Mouse (Mus musculus) granulocyte monocyte progenitor cell, adult 5-6 weeks (primary cell): ENCODE results near the gene Plac8. TPM values are rescaled to one million over a fixed set of nuclear protein-coding genes. Genes with fewer than 3 reads are reported as not detected.

Experiments
- ATAC-seq: replicated peaks from 2 replicates; pipeline ENCODE4 v1.8.0; 2016; ENCODE audit warnings: mild to moderate bottlenecking, moderate TSS enrichment, inconsistent platforms; ENCODE audit not compliant: poor library complexity, severe bottlenecking
- total RNA-seq, 2 experiments: library from RNA; stranded (forward) in 1 of 2; stranded (reverse) in 1 of 2; fragments of 200-712, 200-1000 nt in 1 of 2; fragments of >200 nt in 1 of 2; fragmentation: Nextera tagmentation in 1 of 2; gene quantifications; 2 replicates each; pipeline ENCODE4 v1.2.3; 2014 to 2017

Gene Plac8
- total RNA-seq, 2 experiments from 2014 or later = 4,049 to 5,973 TPM

GRCm38 (mm10) chr5:100581622-100582434 lies 9.8 kb upstream of the Plac8 start:
- ATAC-seq = 0 out of 2 replicates have a peak, but pooled peaks have one; percentile 16

GRCm38 (mm10) chr5:100578863-100579411 lies 6.9 kb upstream of the Plac8 start:
- no peak for ATAC-seq

- ATAC-seq = no peak
Measured at GRCm38 (mm10) chr5:100574771-100575170, 2.7 kb upstream of the Plac8 start.

- ATAC-seq = peak; percentile 20
Measured at GRCm38 (mm10) chr5:100573256-100573655, 1.2 kb upstream of the Plac8 start.

- no peak for ATAC-seq
Measured at GRCm38 (mm10) chr5:100570716-100571115, 1.3 kb downstream of the Plac8 start.

GRCm38 (mm10) chr5:100569997-100570595 lies 1.9 kb downstream of the Plac8 start:
- ATAC-seq = no peak

- peak; percentile 41 for ATAC-seq
Measured at GRCm38 (mm10) chr5:100569250-100569934, 2.7 kb downstream of the Plac8 start.

- no peak for ATAC-seq
Measured at GRCm38 (mm10) chr5:100568802-100569201, 3.2 kb downstream of the Plac8 start.

- ATAC-seq = no peak
Measured at GRCm38 (mm10) chr5:100568177-100568576, 3.9 kb downstream of the Plac8 start.

GRCm38 (mm10) chr5:100567258-100568032 lies 4.6 kb downstream of the Plac8 start:
- no peak for ATAC-seq

GRCm38 (mm10) chr5:100566798-100567197 lies 5.2 kb downstream of the Plac8 start:
- ATAC-seq = peak; percentile 51

- ATAC-seq = no peak
Measured at GRCm38 (mm10) chr5:100562702-100563101, 9.3 kb downstream of the Plac8 start.

GRCm38 (mm10) chr5:100559357-100559756 lies 12.7 kb downstream of the Plac8 start:
- peak; percentile 71 for ATAC-seq

GRCm38 (mm10) chr5:100558783-100559182 lies 13.3 kb downstream of the Plac8 start:
- no peak for ATAC-seq

GRCm38 (mm10) chr5:100557537-100557936 lies 14.5 kb downstream of the Plac8 start:
- ATAC-seq = no peak

GRCm38 (mm10) chr5:100557019-100557418 lies 15.0 kb downstream of the Plac8 start:
- peak; percentile 69 for ATAC-seq

GRCm38 (mm10) chr5:100553426-100553825 lies 18.6 kb downstream of the Plac8 start:
- ATAC-seq = no peak

GRCm38 (mm10) chr5:100551952-100552351 lies 20.1 kb downstream of the Plac8 start:
- ATAC-seq = no peak

- peak; percentile 28 for ATAC-seq
Measured at GRCm38 (mm10) chr5:100550151-100550550, 21.9 kb downstream of the Plac8 start.

- no peak for ATAC-seq
Measured at GRCm38 (mm10) chr5:100549311-100549710, 22.7 kb downstream of the Plac8 start.
